Mouse (Mus musculus): ENCODE results near the gene Sp7.

Sp7 gene

GRCm38 (mm10) chr15:102341580-102341979 lies 25.4 kb downstream of the Sp7 start:
- peak; percentile 26 for DNase-seq

GRCm38 (mm10) chr15:102339612-102340011 lies 27.4 kb downstream of the Sp7 start:
- DNase-seq, result no peak

GRCm38 (mm10) chr15:102336946-102337345 lies 30.0 kb downstream of the Sp7 start:
- DNase-seq, result no peak

GRCm38 (mm10) chr15:102335925-102336324 lies 31.1 kb downstream of the Sp7 start:
- DNase-seq, result peak; percentile 37

- DNase-seq, result no peak
These were observed 31.7 kb downstream of the Sp7 start for GRCm38 (mm10) chr15:102335254-102335653.

- DNase-seq, result peak; percentile 75
These were observed 35.4 kb downstream of the Sp7 start, which contains the start of gene Myg1 for GRCm38 (mm10) chr15:102331610-102332015. TSS of gene Myg1 (plus strand) at chr15:102331709.

GRCm38 (mm10) chr15:102326892-102327291 lies 40.1 kb downstream of the Sp7 start:
- no peak for DNase-seq

GRCm38 (mm10) chr15:102326022-102326576 lies 40.9 kb downstream of the Sp7 start, which contains the start of gene Pfdn5:
TSS of gene Pfdn5 (plus strand) at chr15:102326116.
- DNase-seq, result peak; percentile 85

- no peak for DNase-seq
These were observed 42.1 kb downstream of the Sp7 start for GRCm38 (mm10) chr15:102324654-102325473.

GRCm38 (mm10) chr15:102316263-102316662 lies 50.7 kb downstream of the Sp7 start:
- peak; percentile 45 for DNase-seq

GRCm38 (mm10) chr15:102315292-102315691 lies 51.7 kb downstream of the Sp7 start:
- no peak for DNase-seq

- DNase-seq, result no peak
These were observed 55.5 kb downstream of the Sp7 start for GRCm38 (mm10) chr15:102311489-102311888.

- no peak for DNase-seq
These were observed 56.7 kb downstream of the Sp7 start for GRCm38 (mm10) chr15:102310074-102310845.

- no peak for DNase-seq
These were observed 58.3 kb downstream of the Sp7 start for GRCm38 (mm10) chr15:102308717-102309116.
